9 mouse cellular contexts compared by ENCODE assay signal in genomic region chr1:101585325-101586028, GRCm38 (mm10).
"Had no signal": no experiment of that assay in that cellular context is flagged by ENCODE, and none has a peak within 500 bp of the region (broad histone marks: within the 10 kb centered on the region; RNA-seq: fewer than 3 reads in every experiment).

No protein-coding gene starts in this region.

- H3K9me3 ChIP-seq: limb, embryonic 13.5 days had no signal

- DNase-seq: kidney, adult 8-10 months; kidney, postnatal 25 days; lung, adult 18-20 months; right cerebral cortex, adult 18-20 months; thymus, adult 2 months; thymus, postnatal 25 days had no signal

- H3K4me1 ChIP-seq: limb, embryonic 13.5 days had no signal

- H3K27me3 ChIP-seq: limb, embryonic 13.5 days had no signal

- ATAC-seq: intestine, postnatal 0 days had no signal

- H3K4me2 ChIP-seq: limb, embryonic 13.5 days had no signal

- H3K4me3 ChIP-seq: limb, embryonic 13.5 days had no signal

- H3K9ac ChIP-seq: limb, embryonic 13.5 days; liver, embryonic 14.5 days had no signal

- H3K27ac ChIP-seq: limb, embryonic 13.5 days; liver, embryonic 14.5 days had no signal

- H3K36me3 ChIP-seq: limb, embryonic 13.5 days had no signal
